Mouse (Mus musculus): ENCODE measurements around the gene Dock11.
A peak's percentile ranks its signal among the peaks of the same experiment; 100 is the strongest.

Gene Dock11

GRCm38 (mm10) chrX:35950135-35950534 lies 61.5 kb downstream of the Dock11 start:
- DNase-seq (ENCODE audit: low read depth, low spot score): no peak

GRCm38 (mm10) chrX:35951945-35952344 lies 63.3 kb downstream of the Dock11 start:
- DNase-seq (ENCODE audit: low read depth, low spot score): no peak

GRCm38 (mm10) chrX:35952521-35953095 lies 64.0 kb downstream of the Dock11 start:
- DNase-seq (ENCODE audit: low read depth, low spot score): no peak

DNA sequence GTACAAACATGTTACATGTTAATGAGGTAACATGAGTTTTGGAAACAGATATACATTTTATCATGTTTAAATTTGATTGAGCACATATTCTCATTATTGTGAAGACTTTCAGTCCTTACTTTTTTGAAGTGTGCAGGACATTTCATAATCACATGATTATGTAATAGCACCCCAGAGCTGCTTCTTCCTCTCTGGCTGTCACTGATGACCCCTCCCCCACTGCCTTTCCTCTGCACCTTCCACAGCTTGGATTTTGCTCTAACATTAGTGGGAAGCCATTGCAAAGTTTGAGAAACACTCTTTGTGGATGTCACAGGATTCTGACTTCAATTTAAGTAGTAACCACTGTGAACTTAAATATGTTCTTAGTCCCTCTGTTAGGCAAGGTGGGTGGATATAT lies 67.6 kb downstream of the Dock11 start:
- no peak for DNase-seq (ENCODE audit: low read depth, low spot score)

GRCm38 (mm10) chrX:35963087-35963486 lies 74.5 kb downstream of the Dock11 start:
- no peak for DNase-seq (ENCODE audit: low read depth, low spot score)

- DNase-seq (ENCODE audit: low read depth, low spot score): no peak
Measured at GRCm38 (mm10) chrX:35969276-35969675, 80.6 kb downstream of the Dock11 start.

DNA sequence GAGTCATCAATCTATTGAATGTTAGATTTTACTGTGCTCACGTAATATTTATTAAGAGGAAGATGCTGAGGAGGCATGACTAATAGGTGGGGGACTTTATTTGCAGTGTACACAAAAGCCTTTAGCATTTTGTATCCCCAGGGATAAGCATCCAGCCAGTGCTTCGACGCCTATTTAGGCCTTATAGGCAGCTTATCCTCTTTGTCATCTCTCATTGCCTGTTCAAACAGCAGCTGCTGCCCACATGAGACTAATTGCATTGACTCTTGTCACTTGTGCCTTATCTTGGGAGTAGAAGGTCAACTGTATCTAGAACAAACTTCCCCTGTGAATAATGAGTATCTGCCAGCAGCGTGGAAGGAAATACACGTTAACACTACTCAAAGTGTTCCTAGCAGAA lies 88.0 kb downstream of the Dock11 start:
- no peak for DNase-seq (ENCODE audit: low read depth, low spot score)

GRCm38 (mm10) chrX:35987981-35988380 lies 99.3 kb downstream of the Dock11 start:
- peak; percentile 21 for DNase-seq (ENCODE audit: low read depth, low spot score)

DNA sequence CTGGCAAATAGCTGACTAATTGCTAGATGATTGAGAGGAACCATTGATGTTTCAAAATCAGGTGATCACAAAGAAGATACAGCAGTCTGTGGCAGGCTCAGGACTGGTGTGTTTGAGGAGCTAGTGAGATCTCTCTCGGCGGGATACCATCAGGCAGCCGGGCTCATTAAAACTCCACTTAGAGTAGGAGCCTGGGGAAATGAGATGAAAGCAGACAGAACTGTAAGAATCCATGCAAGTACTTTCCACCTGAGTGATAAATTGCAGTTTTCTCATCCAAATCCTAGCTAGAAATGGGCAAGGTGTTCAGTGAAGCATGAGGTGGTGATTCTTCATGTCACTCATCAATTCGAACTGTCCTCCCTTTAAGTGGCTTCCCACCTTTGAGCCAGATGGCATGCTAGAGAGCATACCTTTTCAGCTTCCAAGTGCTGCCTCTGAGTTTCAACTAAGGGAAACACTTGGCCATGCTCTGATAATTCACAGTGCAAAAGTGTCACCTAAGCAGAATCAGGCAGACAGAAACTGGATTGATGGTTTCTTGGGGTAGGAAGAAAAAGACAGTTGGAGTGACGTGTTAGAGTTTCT lies 102.0 kb downstream of the Dock11 start:
- DNase-seq (ENCODE audit: low read depth, low spot score): peak; percentile 20

DNA sequence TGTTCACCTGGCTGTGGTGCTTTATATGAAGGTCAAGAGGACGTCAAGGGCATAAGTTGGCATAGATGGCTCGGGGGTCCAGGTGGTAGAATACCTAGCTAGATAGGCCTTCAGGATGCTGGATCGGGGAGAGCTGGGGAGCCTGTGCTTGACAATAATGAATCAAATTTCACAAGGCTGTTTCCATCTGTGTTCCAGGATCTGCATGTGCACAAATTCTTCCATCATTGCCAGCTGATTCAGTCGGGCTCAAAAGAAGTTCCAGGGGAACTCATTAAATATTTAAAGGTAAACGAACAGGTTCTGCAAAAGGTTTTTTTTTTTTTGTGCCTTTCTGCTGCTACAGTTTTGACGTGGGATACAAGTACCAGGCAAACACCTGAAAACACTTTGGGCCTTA lies 105.6 kb downstream of the Dock11 start:
- peak; percentile 13 for DNase-seq (ENCODE audit: low read depth, low spot score)

DNA sequence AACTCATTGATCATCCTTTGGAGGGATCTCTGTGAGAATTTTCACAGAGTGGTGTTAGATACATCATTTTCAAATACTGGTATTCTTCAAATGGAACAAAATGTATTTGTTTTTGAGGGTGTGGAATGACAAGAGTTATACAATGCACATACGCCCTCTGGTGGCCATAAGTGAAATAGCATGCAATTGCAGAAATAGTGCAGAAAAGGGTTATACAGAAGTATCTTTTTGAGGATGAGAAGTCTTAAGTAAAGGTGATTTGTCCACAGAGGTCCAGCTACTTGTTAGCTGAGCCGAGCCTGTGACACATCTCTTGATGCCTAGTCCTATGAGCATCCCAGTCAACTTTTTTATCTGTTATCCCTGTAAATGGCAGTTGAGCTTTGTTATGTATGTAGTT lies 108.4 kb downstream of the Dock11 start:
- peak; percentile 46 for DNase-seq (ENCODE audit: low read depth, low spot score)

GRCm38 (mm10) chrX:35997793-35998419 lies 109.3 kb downstream of the Dock11 start:
- no peak for DNase-seq (ENCODE audit: low read depth, low spot score)

DNA sequence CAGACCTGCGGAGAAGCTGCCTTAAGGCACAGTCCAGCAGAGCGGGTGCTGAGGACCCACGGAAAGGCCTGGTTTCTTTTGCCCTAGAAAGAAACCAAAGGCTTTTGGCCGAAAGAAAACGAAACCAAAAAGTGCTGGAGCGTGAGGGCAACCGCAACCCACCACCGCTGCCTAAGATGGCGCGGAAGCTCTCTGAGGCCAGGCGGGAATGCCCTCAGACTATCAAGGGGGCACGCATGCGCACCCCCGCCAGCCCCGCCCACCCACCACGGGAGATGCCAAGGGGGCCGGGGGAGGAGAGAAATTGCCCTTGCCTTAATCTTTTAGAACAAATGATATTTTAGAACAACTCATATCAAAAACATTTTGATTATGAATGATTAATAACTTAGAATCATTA lies 137.0 kb downstream of the Dock11 start:
- no peak for DNase-seq (ENCODE audit: low read depth, low spot score)

GRCm38 (mm10) chrX:36031113-36031512 lies 142.5 kb downstream of the Dock11 start:
- no peak for DNase-seq (ENCODE audit: low read depth, low spot score)

DNA sequence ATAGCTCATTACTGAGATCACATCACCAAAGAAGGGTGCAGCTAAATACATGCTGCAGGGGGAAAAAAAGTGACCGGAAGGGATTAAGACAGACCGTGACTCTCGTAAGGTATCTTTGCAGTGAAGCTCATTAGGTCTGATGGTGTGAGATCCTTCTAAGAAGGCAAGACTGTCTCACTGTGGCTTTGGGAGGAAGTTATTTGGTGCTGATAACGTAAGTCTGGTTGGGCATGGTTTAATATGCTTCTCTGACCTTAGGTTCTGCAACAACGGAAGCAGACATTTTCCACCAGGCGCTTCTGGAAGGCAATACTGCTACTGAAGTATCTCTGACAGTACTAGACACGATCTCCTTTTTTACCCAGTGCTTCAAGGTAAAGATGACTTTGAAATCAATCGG lies 145.4 kb downstream of the Dock11 start:
- DNase-seq (ENCODE audit: low read depth, low spot score): no peak

- no peak for DNase-seq (ENCODE audit: low read depth, low spot score)
Measured at GRCm38 (mm10) chrX:36045731-36046130, 157.1 kb downstream of the Dock11 start.

- DNase-seq (ENCODE audit: low read depth, low spot score): peak; percentile 45
Measured at GRCm38 (mm10) chrX:36047451-36047850, 158.8 kb downstream of the Dock11 start.

DNA sequence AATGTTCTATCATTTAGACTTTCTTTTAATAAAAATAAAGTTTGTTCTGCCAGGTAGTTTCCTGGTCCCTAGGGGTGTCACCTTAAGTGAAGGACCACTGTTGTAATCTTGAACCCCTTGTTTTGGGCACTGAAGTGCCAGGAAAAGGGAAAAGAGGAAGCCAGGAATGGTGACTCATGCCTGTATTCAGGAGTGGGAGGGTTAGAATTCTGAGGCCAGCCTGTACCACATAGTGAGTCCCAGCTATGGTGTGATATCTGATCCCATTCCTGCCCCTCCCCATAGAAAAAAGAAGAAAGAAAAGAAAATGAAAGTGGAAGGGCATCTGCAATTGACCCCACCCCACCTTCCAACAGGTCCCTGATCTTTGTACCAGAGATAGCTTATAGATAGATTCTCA lies 161.7 kb downstream of the Dock11 start:
- no peak for DNase-seq (ENCODE audit: low read depth, low spot score)

DNA sequence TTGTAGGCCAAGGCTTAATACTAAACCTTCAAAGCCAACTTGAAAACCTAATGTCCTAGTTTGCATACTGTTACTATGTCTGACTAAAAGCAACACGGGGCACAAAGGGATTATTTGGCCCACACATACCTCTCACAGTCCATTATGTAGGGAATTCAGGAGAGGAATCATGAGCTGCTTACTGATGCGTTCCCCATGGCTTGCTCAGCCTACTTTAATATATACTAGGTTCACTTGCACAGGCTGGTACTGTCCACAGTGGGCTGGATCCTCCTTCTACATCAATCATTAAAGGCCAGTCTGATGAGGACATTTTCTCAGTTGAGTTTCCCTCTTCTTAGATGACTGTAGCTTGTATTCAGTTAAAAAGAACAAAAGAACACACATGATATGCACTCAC lies 185.4 kb downstream of the Dock11 start:
- DNase-seq (ENCODE audit: low read depth, low spot score): no peak

GRCm38 (mm10) chrX:36077164-36077563 lies 188.5 kb downstream of the Dock11 start:
- DNase-seq (ENCODE audit: low read depth, low spot score): no peak

- DNase-seq (ENCODE audit: low read depth, low spot score): peak; percentile 3
Measured at GRCm38 (mm10) chrX:36082917-36083316, 194.3 kb downstream of the Dock11 start.

DNA sequence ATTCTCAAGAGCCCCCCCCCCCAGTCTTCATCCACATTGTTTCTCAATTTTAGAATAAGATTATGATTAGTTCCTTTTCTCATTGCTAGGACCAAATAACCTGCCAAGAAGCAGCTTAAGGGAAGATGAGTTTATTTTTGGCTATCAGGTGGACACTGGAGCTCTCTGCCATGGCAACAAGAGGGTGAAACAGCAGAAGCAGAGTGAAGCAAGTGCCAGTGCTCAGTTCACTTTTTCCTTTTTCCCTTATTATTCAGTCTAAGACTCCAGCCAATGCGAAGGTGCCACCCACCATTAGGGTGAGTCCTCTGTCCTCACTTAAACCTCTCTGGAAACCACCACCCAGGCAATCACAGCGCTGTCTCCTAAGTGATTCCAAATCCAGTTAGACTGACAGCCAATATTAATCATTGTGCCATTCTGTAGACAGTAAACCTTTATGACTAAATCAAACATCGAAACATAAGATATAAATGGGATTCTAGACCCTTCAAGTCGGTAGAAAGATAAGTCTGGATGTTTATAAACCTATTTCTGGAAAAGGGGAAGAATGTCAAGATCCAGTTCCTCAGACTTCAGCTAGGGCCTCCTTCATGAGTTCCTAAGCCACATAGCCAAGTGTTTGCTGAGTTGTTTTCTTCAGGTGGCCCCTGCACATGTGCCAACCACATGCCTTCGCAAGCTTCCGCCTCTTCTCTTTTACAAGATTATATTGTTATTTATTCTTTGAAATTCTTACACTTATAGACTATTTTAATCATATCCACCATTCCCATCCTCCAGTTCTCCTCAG lies 200.0 kb downstream of the Dock11 start:
- DNase-seq (ENCODE audit: low read depth, low spot score): peak; percentile 14

- no peak for DNase-seq (ENCODE audit: low read depth, low spot score)
Measured at GRCm38 (mm10) chrX:36100883-36101282, 212.3 kb downstream of the Dock11 start.

All from brain, adult 2 months (tissue).